Mouse (Mus musculus): ENCODE data around the gene Fbp1.
A peak's percentile ranks its signal among the peaks of the same experiment; 100 is the strongest.
"Not testable (repeated sequence)": the region's sequence is repeated elsewhere in the genome, so short reads cannot be mapped to it uniquely, and the experiment has no call there.

Fbp1 gene

DNA sequence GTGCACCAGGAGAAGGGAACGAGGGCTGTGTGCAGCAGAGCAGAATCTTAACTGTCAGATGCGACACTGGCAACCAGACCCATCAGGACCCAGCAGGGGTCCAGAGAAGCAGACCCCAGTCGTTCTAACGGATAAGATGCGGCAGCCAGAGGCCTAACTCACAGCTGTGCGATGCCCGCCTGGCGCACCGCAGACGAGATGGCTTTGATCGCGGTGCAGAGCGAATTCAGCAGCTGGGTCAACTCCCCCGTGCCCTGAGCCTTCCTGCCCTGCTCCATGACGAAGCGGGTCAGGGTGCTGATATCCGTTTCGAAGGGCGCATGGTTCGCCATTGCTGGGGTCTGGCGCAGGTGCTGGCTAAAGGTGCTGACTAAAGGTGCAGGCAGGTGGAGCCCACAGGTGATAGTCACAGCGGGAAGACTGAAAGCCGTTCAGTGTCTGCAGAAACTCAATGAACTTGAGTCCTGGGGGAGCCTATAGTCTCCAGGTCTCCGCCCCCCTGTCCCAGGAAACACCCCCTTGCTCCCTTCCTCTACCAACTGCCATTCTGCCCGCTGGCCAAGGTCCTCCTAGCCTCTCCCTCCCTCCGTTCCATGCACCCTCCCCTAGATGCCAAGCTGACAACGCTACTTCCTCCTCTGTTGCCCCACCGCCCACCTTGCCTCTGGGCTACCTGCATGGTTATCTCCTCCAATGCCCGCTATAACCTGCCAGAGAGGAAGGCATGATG lies at the start of gene Fbp1:
Fbp1 (minus strand) TSS at position 571 of the 730 bp plus-strand sequence.
- DNase-seq (ENCODE audit: low read depth, low spot score): peak; percentile 53

DNA sequence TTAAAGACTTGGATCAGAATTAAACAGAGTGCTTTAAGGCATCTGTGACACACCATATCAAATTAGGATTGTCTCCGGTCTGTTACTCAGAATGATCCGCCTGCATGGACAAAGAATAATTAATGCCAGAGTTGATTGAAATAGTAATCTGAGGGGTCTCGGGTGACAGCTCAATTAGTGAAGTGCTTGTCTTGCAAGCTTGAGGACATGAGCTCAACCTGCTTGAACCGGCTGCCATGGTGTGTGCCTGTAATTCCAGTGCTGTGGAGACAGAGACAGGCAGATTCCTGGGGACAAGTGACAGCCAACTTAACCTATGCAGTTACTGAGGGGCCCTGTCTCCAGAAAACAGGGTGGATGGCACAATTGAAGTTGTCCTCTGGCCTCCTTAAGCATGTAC lies 44.4 kb upstream of the Fbp1 start:
- DNase-seq (ENCODE audit: low read depth, low spot score): no peak

DNA sequence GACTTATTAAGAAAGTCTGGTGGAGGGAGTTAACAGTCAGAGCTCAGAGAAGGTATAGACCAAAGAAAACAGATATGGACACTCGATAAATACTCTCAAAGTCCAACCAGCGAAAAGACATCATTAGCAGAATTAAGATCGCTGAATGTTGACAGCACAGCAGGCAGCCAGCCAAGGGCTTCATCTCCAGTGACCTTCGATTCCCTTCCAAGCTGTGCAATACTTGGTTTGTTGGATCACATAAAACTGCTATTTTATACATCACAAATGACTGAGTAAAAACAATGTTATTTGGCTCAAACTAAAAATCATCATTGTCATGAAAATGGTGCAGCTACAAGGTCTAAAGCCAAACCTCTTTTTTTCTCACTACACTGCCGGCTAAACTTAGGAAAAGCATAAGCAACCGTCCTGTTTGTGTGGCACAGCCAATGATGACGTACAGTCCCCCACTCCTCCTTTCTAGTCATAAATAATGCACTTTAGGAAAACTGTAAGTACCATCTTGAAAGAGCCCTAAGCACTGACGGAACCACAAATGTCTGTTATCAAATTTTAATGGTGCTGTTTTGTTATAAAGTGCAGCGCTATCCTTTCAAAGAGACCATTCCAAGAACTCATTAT lies 41.8 kb upstream of the Fbp1 start:
- DNase-seq (ENCODE audit: low read depth, low spot score): no peak

DNA sequence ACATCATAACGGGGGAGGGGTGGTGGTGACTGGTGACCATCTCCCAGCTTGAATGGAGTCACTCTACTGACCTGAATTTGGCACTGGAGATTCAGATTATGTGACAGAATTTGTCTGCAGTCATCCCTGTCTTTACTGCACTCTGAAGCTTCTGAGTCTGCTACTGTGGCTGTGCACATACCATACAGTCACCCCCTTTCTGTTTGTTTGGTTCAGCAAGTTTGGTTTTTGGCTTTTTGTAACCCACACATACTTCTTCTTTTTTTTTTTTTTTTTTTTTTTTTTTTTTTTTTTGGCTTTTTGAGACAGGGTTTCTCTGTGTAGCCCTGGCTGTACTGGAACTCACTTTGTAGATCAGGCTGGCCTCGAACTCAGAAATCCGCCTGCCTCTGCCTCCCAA lies 41.1 kb upstream of the Fbp1 start:
- DNase-seq (ENCODE audit: low read depth, low spot score): not testable (repeated sequence)

DNA sequence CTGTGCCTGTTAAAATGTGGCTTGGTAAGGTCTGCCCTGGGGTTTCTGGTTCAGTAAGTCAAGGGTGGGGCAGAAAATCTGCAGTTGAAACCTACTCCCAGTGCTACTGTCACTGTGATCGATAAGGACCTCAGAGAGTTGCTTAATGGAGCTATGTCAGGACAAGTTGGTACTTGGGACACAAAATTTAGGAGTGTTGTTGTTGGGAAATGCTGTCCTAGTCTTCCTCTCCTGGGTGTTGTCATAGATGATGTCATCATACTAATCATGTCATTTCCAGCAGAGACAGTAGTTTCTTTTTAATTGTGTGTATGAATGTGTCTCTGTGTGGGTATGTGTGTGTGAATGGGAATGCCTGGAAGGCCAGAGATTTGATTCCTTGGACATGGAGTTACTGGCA lies 39.4 kb upstream of the Fbp1 start:
- DNase-seq (ENCODE audit: low read depth, low spot score): no peak

DNA sequence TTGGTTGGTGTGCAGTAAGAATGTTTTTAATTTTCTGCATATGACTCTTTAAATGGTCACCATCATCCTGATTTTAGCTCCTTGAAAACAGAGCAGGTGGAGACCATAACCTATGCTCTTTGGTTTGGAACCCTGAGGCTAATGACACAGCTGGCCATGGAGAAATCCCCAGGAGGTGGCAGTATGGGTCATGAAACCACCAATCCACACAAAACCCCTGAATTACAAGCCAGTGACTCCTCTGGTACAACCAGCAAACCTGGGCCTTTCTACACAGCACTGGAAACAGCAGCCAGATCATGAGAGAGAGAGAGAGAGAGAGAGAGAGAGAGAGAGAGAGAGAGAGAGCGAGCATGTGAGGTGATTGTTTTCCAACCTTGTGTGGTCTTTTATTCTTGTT lies 38.4 kb upstream of the Fbp1 start:
- peak; percentile 61 for DNase-seq (ENCODE audit: low read depth, low spot score)

DNA sequence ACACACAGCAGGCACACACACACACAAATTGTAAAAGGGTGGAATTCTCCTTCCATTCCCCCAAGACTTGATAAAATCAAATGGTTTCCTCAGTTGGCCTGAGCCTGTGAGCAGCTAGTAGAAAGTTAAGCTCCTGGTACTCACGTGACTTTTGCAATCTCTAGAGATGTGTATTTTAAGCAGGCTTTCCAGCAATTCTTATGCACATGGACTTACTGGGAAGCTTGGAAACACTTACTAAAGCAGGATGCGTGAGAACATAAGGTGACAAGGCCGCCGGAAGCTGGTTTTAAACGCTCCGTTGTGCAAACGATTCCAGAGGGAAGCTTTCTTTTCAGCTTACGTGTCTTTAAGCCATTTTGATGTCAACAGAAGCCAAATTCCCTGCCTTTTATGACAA lies 35.1 kb upstream of the Fbp1 start:
- DNase-seq (ENCODE audit: low read depth, low spot score): no peak

DNA sequence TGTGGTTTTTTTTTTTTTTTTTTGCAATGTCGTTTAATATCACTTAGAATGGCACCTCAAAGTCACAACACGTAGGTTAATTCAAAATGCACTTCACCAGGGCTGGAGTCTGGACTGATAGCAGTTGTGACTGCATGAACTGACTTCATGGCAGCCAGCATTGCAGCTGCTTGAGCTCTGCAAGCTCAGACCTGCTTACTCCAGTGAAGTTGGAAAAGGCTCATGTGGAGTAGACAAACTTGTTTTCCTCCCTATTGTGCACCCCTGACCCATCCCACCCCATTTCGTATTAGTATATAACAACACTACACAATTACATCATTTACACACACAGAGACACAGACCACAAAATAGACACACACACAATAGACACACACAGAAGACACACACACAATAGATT lies 34.6 kb upstream of the Fbp1 start:
- no peak for DNase-seq (ENCODE audit: low read depth, low spot score)

DNA sequence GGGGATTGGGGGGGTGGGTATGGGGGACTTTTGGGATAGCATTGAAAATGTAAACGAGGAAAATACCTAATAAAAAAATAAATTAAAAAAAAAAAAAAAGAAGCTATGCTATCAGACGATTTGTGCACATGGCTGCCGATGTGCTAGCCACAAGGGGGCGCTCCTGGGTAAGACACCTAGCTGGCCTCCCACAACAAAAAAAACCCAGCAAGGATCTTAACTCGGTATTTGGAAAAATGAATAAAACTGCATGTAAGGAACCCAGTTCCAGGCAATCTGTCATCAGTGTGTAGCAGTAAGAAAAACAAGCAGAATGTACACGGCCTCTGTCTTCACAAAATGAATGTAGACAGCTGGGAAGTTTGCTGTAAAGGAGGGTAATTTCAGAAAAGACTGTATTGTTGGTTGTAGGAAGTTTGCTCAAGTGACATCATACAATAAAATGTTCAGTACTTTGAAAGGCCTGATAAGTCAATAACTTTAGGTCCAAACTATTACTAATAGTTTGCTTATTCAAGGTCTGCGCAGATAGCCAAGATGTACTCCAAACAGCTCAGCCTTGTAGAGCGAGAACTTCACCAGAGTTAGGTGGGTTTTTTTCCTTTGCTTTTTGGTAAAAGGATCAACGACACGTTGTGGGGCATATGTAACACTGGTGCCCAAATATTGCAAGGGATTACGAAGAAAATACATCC lies 31.7 kb upstream of the Fbp1 start:
- DNase-seq (ENCODE audit: low read depth, low spot score): peak; percentile 79

DNA sequence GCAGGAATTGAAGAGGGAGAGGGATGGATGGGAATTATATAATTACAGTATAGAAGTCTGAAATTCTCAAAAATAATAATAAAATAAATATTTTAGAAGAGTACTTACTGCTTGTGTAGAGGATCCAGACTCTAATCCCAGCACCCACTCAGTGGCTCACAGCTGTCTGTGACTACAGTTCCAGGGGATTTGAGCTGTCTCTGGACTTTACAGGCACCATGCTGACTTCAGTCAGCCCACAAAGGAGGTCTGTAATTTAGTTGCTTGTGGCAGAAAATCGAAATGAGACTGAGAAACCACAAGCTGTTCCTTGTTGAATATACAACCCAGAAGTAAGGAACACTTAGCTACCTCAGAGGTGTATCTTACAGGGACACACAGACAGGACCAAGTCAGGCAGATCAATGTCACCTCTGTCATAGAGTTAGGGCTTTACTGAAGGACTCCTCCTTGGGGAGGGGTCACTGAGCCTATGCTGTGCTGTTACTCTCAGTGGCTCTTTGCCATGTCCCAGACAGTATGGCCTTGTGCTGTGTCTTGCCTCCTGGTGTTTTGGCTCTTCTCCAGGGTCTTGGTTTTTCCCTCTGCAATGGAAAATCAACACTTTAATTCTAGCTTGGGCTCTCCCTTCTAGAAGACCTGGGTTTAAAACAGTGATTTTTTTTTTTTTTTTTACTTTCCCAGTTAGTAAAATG lies 29.5 kb upstream of the Fbp1 start:
- no peak for DNase-seq (ENCODE audit: low read depth, low spot score)

DNA sequence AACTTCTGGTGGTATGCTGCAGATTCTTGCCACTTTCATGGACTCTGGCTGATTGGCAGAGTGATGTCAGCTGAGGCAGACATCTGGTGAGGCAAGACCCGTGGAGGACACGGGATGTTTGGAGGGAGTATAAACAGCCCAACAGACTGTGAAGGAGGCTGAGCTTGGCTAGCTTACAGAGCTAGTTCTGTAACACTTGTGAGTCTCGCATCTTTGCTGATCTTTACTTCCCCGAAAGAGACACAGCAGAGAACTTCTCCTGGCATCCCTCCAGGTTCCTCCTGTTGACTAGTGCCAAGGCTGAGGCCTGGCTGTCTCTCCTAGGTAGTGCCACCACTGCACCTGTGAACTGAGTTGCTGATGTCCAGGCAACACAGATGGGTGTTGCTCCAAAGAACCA lies 28.6 kb upstream of the Fbp1 start:
- no peak for DNase-seq (ENCODE audit: low read depth, low spot score)

DNA sequence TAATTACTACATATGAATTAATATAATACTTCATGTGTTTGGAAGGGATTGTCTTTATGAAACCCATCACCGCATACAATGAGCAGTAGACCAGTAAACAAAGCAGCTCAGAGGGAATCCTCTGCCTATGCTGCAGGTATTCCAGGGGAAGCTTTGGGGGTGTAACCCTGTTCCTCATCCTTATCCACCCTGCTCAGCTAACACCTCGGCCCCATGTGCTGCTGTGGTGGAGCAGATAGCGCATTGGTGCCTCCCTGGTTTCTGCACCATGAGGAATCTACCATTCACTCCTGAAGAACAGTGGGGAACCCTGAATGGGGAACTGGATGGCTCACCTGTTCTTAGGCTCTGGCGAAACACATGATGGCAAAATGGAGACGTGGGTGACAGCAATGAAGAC lies 23.5 kb upstream of the Fbp1 start:
- no peak for DNase-seq (ENCODE audit: low read depth, low spot score)

DNA sequence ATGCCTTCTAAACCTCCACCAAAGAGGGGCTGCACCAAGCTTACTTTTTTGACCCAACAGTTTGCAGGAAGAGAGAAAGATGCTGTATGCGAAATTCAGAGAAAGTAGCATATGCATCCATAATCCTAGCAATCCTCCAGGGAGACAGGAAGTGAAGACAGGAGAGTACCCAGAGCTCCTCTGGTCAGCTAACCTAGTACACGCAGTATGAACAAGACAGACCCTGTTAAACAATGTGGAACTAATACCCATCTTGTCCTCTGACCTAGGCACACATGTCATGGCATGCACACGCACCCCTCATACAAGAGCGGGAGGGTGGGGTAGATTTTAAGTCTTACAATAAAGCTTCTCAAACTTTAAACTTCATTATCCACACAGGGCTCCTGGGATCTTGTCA lies 22.1 kb upstream of the Fbp1 start:
- DNase-seq (ENCODE audit: low read depth, low spot score): no peak

DNA sequence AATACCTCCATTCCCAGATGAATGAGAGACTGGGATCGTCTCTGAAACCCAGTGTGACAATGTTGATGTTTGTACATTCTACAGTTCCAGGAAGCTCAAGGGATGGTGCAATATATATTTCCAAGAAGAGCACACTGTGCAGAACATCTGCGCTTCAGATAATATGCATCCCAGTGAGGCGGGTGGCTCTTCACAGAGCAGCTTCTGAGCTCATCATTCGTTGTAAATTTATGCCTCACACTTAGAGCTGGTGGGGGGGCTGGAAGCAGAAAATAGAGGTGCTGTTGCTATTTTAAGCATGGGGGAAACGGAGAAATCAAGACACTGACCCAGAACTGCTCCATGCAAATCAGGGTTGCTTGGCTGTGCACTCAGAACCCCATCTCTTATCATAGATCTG lies 21.7 kb upstream of the Fbp1 start:
- DNase-seq (ENCODE audit: low read depth, low spot score): no peak

DNA sequence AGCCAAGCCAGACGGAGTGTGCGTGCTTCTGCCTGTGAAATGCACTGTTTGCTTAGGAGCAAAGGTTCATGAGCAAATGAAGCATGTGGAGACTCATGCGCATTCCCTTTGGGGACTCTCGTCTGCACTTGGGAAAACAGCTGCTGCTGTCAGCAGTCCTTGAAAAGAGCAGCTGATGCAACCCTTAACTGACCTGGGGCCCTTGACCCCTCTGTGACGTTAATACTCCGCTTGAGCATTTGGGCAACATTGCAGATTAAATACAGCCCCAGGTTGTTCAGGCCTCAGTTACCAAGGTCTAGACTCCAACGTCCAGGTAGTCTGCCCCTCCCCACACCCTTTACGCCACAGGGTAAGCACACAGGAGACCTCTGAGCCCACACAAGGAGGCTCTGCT lies 20.1 kb upstream of the Fbp1 start:
- DNase-seq (ENCODE audit: low read depth, low spot score): peak; percentile 65

DNA sequence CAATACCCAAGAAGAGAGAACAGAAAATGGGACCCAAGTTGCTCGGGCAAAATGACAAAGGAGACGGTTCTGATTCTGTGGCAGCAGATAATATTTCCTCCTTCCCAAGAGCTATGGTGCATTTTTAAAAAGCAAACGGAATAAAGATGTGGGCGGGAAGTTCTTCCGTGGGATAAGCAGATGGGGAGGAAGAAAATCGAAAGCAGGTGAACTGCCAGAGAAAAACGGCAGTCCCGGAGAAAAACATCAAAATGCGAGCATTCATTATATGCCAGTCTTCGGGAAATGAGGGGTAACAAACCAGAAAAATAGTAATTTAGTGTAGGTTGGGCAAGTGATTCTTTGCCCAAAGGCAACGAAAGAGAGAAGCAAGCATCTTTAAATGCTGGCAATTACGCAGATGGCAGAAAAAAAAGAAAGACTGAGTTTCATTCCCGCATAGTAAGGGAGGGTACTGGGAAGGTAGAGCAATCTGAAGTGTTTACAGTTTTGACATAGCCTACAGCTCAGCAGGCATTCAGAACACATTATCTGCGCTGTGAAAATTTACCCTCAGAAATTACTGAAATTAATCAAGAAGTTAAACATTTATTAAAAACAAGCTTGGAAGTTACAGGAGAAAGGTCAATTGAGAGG lies 19.6 kb upstream of the Fbp1 start:
- no peak for DNase-seq (ENCODE audit: low read depth, low spot score)

DNA sequence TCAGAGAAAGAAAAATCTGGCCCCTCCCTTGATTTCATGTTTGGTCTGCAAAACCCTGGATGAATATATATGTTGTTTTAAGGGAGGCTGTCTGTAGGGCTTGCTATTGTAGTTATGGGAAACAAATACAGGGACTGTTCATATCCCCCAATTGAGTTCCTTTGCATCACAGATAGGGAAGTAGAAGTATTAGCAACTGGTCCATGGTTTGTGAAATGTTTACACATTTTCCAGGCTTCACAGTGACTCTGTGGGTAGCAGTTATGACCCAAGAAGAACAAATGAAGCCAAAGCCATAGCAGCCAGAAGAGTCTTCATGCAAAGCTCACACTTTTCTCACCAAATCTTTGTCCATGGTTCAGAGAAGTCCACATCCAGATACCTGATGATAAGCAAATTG lies 13.1 kb upstream of the Fbp1 start:
- DNase-seq (ENCODE audit: low read depth, low spot score): no peak

DNA sequence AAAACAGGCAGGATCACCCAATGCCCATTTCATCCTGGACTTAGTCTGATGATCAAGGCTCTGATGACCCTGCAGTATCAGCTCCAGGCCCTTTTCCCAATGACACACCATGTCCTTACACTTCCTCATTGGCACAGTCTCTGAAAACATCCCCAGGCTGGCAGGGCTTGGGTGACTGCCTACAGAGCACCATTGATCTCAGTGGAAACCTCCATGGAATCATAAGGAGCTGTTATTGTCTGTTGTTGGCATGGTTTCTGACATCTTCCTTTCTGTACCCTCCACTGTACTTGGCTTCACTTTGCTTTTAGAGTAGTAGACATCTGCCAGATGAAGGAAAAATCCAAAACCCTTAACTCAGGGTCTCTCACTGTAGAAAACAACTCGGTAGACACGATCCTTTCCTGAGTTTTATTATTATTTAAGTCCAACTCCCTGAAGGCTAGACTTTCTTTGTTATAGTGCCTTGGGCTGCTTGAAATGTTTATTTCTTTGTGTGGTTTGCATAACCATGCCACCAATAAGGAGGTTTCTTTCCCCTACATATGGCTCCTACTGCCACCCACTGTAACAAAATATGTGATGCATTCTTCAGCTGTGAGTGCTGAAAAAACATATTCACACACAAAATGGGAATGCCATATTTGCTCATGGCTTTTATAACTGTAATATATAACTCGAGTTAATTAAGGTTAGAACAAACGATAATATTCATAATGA lies 10.0 kb upstream of the Fbp1 start:
- DNase-seq (ENCODE audit: low read depth, low spot score): no peak

DNA sequence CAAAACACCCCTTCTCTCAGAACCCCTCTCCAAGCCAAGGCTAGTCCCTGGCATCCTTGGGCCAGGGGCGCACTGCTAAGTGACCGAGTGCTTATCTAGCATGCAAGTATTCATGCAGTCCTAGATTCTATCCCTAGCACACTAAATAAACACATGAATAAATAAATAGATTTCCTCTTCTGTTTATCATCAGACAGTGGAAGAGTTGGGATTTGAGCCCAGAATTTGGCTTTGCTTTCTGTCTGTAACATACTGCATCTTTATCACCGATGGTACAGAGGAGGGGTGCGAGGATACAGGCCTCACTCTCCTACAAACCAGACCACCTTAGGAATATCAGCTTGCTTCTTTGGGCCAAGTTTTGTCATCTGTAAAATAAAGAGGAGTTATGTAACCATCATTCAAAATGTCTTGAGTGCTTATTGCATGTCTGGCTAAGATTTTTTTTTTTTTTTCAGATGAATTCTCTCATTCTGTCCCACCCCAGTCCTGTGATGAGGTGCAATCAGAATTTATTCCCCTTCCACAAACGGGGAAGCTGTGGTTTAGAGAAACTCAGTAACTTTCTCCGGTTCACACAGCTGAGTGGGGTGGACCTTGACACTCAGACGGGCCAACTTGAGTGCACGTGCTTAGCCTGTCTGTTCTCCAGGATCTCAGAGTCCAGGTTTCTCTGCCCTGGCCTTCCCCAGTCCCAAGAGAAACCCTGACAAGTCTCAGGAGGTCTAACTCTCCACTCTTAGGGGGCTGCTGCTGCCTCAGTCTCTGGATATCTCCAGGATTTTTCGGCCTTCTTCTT lies 5.2 kb upstream of the Fbp1 start:
- no peak for DNase-seq (ENCODE audit: low read depth, low spot score)

DNA sequence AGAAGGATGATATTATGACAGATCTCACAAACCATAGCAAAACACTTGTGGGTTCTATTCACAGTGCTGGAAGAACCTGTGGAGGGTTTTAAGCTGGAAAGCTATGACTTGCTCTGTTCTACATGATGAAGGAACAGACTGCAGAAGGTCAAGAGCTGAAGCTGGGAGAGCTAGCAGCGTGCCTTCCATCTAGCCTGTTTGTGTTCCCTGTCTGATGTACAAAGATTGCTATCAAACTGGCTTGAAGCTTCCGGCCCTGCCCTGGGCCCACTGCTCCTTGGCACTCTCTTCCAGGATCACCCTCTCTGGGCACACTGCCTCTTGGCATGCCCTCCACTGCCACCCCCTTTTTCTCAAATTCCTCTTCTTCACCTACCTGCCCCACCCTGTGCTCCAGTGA lies 1.2 kb upstream of the Fbp1 start:
- DNase-seq (ENCODE audit: low read depth, low spot score): no peak

DNA sequence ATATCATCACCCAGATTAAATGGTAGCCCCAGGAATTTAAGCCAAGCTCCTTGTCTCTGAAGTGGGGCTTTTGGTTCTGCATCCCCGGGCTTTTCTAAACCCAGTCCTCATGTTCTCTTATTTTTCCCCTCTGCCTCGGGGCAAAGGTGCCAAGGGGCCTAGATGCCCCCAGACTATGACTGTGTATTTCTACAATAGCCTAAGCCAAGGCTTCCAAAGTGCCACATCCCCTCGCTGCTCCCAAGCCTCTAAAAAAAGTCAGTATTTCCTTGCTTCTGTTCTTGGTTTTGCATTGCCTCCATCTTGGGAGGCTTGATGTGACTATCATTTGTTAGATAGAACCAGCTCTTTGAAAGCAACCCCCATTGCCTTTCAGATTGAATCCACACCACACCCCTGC lies 3.5 kb downstream of the Fbp1 start:
- no peak for DNase-seq (ENCODE audit: low read depth, low spot score)

Measured in mesoderm, embryonic 11.5 days (tissue).